Mouse (Mus musculus) granulocyte monocyte progenitor cell, adult 5-6 weeks (primary cell): Measurements from ENCODE around the gene Kmt2c. TPM values are rescaled to one million over a fixed set of nuclear protein-coding genes. Genes with fewer than 3 reads are reported as not detected.
A peak's percentile ranks its signal among the peaks of the same experiment; 100 is the strongest.

ENCODE experiments used
- ATAC-seq: replicated peaks from 2 replicates; pipeline ENCODE4 v1.8.0; 2016; ENCODE audit warnings: mild to moderate bottlenecking, moderate TSS enrichment, inconsistent platforms; ENCODE audit not compliant: poor library complexity, severe bottlenecking
- total RNA-seq, 2 experiments: library from RNA; stranded (forward) in 1 of 2; stranded (reverse) in 1 of 2; fragments of 200-712, 200-1000 nt in 1 of 2; fragments of >200 nt in 1 of 2; fragmentation: Nextera tagmentation in 1 of 2; gene quantifications; 2 replicates each; pipeline ENCODE4 v1.2.3; 2014 to 2017

The Kmt2c gene
- total RNA-seq (2014; fragmentation: Nextera tagmentation) (48.6 and 54.5 TPM in 2 replicates), total RNA-seq (2017) (29.7 and 33.1 TPM in 2 replicates)

DNA sequence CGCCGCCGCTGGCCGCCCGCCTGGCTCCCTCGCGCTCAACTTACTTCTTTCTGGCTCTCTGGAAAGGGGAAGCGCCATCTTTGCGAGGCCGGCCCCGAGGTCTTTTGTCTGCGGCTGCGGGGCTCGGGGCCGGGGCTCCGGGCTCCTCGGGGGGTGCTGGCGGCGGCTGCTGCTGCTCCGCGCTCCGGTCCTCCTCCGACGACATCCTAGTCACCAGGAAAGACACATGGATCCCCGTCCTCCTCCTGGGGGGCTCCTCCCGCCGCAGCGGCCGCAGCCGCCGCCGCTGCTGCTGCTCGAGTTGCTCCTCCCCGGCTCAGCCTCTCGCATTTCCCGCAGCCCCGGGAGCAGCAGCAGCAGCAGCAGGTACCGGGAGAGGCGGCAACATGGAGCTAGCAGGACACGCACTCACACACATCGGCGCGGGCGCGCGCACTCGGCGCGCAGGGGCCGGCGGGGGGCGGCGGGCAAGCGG, at the start of gene Kmt2c:
Kmt2c (minus strand) TSS at position 438 of the 475 bp plus-strand sequence.
- ATAC-seq: peak; percentile 34

DNA sequence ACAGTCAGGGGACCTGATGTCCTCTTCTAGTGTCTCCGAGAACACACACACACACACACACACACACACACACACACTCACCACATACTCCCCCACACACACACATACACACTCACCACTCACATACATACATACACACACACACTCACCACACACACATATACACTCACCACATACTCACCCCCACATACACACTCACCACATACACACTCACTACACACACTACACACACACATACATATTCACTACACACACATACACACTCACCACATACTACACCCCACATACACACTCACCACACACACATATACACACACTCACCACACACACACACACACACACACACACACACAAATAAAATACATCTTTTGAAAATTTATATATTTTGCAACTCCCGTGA, 48.3 kb upstream of the Kmt2c start:
- no peak for ATAC-seq

DNA sequence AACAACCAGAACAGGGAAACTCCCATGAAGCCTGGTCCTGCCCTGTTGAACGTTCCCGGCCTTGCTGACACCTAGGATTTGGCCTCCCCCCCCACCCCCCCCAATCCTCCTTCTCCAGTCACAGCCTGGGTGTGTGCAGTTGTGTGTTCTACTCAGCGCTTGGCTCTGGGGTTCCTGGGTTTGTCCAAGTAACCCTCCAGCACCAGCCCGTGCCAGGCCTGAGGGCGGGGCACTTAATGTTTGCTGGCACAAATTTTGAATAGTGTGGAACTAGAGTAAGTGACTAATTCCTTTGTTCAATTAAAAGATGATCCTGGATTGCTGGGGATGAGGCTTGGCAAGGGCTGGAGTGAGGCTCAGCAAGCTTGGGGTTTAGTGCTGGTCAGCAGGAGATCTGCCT, 46.0 kb upstream of the Kmt2c start:
- ATAC-seq: no peak

DNA sequence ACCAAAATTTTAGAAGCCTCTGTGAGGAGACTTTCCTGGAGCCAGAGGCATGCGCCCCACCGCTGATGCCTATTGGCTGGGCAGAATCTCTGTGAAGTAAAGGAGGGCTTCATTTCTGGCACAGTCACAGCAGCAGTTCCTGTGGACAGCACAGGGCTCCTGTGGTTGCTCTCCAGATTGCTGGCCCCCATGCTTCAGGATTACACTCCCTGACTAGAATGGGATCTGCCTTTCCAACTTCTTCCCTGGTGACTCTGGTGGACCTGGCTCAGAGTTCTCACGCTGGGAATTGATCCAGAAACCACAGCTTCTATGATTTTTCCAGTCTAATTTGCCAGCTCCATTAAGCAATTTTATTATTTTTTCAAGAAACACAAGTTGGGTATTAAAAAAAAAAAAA, 45.5 kb upstream of the Kmt2c start:
- ATAC-seq: no peak

DNA sequence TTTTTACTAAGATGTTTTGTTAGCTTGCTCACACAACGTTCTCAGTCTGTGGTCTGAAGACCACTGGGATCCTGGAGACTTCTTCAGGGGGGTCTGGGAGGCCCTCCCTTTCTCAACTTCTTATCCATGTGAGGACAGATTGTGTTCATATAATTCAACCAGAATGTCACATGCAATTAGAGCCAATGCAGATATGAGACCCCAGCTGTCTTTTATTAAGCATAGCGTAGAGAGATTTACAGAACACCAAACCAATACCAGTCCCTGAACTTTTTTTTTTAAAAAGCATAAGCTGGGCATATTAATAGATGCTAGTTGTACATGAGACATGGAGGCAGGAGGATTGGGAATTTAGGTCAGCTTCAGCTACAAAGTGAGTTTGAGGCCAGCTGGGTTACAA, 43.1 kb upstream of the Kmt2c start:
- no peak for ATAC-seq

DNA sequence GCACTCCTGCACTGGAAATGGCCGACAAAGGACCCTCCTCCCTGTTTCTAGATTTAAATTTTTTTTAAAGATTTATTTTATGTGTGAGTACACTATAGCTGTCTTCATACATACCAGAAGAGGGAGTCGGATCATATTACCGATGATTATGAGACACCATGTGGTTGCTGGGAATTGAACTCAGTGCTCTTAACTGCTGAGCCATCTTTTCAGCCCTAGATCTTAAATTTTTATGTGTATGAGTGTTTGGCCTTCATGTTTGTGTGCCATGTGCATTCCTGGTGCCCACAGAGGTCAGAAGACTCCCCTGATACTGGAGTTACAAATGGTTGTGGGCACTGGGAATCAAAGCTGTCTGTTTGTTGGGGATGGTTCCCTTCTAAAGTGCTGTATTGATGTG, 42.3 kb upstream of the Kmt2c start:
- no peak for ATAC-seq

DNA sequence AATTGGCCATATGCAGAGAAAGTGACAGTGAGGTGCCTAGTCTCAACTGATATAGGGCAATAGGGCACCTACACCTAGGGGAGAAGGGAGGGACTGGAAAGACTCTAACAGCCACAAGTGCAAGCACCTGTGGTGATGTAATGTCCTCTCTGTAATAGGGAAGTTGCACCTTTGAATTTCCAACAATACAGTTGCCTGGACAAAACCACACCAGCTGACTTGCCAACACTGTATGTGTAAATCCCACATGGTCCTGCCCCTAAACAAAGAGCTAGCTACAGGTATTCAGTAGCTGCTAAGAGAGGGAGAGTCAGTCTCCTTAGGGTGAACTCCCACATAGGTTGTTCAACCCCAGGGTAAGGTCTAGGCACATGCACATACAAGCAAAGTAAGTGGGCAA, 41.8 kb upstream of the Kmt2c start:
- no peak for ATAC-seq

DNA sequence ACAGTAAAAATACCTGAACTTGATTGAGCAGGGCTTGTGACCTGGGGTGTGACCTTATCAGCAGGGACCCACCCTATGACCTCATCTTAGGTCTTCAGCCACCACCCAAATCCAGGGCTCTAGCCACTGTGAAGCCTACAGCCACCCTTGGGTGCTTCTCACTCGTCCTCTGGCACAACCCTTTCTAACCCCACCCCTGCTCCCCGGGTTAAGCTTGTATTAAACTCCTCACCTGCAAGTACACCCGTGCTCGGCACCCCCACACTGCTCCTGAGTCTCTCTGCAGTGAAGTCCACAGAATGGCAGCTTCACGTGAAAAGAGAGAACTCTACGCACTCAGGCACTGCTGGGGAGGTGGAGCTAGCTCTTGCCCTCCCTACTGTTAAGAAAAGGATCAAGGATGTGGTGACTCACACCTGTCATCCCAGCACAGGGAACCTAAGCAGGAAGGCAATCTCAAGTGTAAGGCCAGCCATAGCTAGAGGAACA, 38.4 kb upstream of the Kmt2c start:
- no peak for ATAC-seq

DNA sequence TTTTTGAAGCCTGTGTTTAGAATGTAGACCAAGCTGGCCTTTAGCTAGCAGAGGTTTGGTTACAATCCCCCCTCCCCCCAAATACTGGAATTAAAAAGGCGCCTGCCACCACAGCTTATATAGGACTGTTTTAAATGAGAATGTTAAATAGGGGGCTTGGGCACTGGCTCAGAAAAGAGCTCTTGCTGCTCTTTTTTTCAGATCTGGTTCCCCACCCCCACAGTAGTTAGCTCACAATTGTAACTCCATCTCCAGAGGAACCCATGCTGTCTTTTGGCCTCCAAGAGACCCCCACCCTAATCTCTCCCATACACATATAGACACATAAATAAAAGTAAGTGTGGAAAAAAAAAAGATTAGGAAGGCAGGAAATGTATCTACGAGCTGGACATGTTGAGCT, 37.9 kb upstream of the Kmt2c start:
- ATAC-seq: no peak

DNA sequence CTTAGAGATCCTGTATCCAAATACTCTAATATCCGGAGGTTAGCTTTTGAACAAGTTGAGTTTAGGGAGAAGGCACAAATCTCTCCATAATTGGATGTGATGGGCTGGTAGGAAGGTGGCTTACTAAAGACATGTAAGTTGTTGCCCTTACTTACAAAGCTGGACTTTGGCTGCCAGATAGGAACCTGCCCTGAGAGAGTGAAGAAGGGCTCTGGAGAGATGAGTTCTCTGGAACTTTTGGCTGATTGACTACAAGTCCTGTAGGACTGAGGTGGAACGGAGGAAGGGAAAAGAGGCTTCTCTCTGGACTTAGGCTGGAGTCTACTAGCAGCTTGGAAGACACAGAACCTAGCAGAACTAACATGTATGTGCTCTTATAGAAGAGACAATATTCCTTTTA, 37.0 kb upstream of the Kmt2c start:
- ATAC-seq: no peak

DNA sequence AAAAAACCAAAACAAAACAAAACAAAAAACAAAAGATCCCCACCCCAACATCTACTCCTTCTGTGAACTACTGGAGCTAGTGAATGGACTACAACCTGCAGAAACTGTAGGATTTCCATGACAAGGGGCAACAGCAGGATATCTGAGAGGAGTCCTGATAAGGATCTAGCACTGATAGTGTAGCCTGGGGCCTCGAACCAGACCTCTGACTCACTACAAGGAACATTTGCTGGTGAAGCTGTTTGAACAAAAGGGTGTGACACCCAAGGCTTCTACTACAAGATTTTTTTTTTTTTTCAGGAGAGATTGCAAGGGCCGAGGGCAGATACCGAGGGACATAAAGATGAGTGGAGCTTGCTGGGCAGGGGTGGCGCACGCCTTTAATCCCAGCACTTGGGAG, 34.7 kb upstream of the Kmt2c start:
- ATAC-seq: no peak

DNA sequence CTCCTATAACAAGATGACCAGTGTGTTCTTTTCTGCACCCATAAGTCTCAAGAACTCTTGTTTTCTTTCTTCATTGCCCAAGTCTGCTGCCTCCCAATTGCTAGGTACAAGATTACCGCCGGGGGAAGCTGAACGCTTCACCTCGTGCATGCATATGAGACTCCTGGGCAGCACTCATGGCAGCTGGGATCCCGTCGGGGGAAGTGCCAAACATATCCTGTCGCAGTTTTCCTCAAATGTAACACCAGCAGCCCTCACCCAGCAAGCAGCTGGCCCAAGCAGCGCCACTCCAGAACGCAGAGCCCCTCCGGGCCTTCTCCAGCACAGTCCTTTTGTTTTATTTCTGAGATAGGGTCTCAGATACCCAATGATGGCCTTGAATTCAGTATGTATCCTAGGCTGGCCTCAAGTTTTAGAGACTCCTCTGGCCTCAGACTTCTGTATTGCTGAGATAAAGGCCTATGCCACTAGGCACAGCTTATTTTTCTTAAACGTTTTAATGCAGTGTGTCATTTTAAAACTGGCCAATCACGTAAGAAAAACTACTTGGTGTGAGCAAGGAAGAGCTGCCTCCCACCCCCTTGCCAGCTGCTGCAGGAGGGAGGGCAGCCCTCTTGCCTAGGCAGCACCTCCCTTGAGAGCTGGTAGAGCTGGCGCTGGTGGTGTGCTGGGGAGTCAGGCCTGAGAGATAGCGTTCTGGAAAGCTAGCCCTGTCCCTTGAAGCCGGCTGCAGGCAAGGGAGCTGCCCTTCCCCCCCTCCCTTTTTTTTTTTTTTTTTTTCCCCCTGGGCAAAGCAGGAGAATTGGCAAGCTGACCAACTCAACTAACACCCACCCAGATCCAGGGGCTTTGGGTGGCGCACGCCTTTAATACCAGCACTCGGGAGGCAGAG, 33.9 kb upstream of the Kmt2c start:
- ATAC-seq: no peak

DNA sequence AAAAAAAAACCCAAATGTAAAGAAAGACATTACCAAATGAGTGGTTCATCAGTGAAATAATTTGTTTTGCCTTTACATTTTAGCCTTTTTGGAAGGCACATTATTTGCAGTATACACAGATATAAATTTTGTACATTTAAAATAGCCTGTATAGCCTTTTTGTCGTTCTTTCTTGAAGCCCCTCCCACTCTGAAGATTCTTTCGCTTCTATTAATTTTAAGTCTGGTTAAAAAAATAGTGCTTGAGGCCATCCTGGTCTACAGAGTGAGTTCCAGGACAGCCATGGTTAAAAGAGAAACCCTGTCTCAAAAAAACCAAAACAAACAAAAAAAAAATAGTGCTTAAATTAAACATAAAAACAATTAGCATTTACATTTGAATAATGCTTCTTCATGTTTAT, 32.0 kb upstream of the Kmt2c start:
- no peak for ATAC-seq

DNA sequence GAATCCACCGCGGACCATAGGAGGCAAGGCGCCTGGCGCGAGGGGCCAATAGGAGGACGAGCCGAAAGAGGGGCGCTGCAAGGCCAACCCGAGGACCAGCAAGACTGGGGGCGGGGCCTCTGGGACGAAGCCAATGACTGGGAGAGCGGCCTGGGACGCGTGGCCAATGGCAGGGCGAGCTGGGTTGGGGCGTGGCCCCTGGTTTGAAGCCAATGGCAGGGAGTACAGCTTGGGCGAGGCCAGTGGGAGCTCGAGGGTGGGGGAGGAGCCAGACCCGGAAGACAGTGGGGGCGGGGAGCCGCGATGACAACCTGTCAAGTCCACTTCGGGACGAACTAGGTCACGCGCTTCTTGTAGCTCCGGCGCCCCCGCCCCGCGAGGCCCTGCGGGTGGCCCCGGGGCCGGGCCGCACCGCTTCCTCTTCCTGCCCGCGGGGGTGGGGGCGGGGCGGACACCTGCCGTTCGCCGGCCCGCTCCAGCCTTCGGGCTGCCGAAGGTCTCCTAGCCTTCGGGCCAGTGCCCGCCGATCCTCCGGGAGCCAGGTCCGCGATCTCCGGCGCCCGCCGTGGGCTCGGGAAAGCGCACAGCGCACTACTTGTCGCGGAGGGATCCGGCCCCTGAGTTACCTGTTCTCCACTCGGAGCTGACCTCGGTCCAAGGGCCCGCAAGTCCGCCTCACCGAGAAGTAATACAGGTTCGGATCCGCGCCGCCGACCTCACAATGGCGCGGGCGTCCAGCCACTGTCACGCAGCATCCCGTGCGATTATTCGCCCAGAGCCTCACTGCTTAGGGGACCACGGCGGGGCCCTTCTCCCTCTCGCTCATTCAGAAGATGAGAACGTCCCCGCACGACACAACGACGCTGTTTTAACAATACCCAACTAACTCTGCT, 31.2 kb upstream of the Kmt2c start:
- peak; percentile 92 for ATAC-seq

DNA sequence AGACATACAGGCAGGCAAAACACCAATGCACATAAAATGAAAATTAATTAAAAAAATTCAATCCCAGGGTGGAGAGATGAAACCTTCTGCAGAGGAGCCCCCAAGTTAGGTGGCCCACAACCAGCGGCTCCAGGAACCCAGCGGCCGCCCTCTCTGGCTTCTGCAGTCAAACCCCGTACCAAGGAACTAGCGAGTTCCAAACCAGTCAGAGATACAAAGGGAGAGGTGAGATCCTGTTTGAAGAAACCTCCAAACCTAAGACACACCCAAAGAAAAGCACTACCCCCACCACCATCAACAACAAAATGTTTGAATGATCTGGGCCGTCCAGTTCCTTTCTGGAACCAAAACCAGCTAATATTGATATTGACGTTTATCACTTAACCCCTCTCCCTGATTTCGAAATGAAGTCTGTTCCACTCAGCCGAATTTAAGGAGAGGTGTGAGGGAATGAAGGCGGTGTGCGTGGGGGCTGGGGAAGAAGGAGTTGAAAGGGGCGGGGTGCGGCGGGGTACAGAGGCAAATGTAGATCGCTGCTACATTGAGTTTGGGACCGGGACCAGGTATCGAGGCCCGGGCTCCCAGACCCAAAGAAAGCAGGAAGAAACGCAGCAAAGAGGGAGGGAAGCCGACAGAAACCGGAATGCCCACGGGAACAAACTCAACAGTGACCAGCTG, 30.4 kb upstream of the Kmt2c start:
- no peak for ATAC-seq

DNA sequence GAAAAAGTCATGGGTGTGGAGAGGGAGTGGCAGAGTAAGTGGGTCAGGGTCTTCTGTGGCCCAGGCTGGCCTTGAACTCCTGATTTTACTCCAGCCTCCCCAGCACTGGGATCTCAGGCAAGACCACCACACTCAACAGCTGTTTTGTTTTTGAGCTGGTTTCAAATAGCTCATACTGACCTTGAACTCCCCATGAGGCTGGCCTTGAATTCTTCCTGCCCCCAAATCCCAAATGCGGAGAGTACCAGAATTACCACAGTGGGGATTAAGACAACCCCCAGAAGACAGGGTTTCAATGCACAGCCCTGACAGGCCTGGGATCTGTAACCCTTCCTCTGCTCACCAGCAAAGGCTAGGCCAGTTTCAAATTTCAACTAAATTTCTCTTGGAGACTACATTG, 29.4 kb upstream of the Kmt2c start:
- no peak for ATAC-seq

DNA sequence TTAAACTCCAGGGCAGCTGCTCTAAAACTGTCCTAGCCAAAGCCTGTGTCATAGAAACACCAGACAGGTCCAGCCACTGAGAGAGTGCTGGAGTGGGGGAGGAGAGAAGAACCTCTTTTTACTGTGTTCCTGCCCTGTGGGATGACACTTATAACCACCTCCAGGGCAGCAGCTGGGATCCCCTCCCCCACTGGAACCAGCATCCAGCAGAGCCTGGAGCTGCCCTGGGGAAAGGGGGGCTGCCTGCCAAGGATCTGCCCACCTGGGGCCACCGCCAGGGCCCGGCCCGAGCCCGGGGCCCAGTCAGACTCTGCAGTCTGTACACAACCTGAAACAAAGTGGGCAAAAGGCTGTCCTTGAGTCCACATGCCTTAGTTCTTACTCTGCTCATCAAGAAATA, 28.3 kb upstream of the Kmt2c start:
- no peak for ATAC-seq

DNA sequence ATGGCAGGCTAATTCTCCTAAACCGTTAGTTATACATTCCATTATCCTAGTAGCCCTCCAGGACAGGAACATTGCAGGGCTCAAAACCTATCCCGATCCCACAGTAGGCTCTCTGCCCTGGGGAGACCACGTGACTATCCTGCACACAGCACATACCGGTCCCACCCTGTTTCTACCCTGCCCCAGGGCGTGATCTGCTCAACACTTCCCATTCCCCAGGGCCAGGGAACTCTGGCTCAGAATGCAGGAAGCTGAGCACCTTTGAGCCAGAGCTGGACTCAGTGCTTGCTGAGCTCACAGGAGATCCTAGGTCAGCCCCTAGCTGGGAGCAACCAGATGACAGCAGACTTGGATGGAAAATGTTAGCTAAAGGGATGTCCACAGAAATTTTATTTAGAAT, 27.5 kb upstream of the Kmt2c start:
- no peak for ATAC-seq

DNA sequence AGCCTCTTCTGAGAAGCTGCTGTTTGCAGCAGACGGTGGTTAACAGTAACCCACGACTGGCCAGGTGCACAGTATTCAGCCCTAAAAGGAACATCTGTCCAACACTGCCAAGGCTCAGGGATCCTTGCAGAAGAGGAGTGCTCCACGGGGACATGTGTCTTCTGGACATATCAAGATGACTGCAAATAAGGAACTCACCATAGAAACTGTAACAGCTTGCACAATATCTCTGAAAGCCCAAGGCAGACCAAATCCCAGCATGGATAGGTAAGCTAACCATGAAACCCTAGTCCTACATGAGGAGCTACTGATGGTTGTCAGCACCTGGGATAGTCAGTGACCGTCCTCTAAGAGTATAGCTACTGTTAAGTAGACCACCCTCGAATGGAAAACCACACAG, 22.9 kb upstream of the Kmt2c start:
- peak; percentile 53 for ATAC-seq

DNA sequence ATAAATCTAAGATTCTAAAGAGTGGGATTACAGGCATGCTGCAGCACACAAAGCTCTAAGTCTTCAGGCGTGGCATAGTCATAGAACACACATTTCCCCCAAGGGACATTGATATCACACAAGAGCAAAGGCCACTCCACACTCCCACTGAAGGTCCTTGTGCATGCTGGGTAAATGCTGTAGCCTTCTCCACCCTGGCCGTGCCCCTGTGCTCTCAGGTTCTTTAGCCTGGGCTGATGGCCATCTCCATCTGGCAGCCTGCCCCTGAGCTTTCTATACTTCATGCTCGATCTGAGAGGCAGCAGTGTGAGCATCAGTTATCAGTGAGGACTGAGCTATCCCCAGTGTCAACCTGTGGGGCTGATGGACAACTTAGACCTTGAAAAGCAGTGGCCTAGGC, 21.2 kb upstream of the Kmt2c start:
- no peak for ATAC-seq

DNA sequence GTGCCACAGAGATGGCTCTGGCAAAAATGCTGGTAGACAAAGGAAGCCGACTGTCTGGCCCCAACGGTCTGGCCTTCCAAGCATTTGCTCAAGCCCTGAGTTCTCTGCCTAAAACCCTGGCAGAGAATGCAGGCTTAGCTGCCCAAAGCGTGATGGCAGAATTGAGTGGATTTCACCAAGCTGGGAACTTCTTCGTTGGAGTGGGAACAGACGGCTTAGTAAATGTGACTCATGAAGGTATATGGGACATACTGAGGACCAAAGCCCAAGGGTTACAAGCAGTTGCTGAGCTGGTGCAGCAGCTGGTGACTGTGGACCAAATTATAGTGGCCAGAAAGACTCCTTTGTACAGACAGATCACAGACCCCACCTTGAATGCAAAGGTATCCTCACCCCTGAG, 19.0 kb upstream of the Kmt2c start:
- no peak for ATAC-seq
